Mouse (Mus musculus) spleen, adult 2 months (tissue): ENCODE results near the gene Gm21833. TPM values are rescaled to one million over a fixed set of nuclear protein-coding genes. Genes with fewer than 3 reads are reported as not detected.
"Not testable (repeated sequence)": the region's sequence is repeated elsewhere in the genome, so short reads cannot be mapped to it uniquely, and the experiment has no call there.

Experiments
- DNase-seq, 2 experiments: peaks; one replicate each; pipeline versions ENCODE4 v3.0.0 to v3.0.0-alpha.2; 2012 to 2021; ENCODE audit warnings: low spot score in 2 of 2, low read depth in 1 of 2
- H3K27ac ChIP-seq: fragments of 200-500 bp; 2 replicates; pipeline ENCODE4 v1.5.1; 2012; ENCODE audit warnings: low read length, inconsistent platforms; ENCODE audit not compliant: insufficient read depth
- H3K27me3 ChIP-seq: fragments of 200-500 bp; 2 replicates; pipeline ENCODE4 v1.6.1; 2012; ENCODE audit warnings: mild to moderate bottlenecking, moderate library complexity, low read length, inconsistent platforms; ENCODE audit not compliant: control insufficient read depth, insufficient read depth
- H3K36me3 ChIP-seq: fragments of 200-500 bp; 2 replicates; pipeline ENCODE4 v1.6.1; 2012; ENCODE audit warnings: mild to moderate bottlenecking, low read length, inconsistent platforms; ENCODE audit not compliant: control insufficient read depth, insufficient read depth
- H3K4me1 ChIP-seq: fragments of 200-500 bp; 2 replicates; pipeline ENCODE4 v1.6.1; 2011; ENCODE audit warnings: inconsistent platforms; ENCODE audit not compliant: control insufficient read depth, insufficient read depth, insufficient read length
- H3K4me3 ChIP-seq: fragments of 200-500 bp; 2 replicates; pipeline ENCODE4 v1.5.1; 2011; ENCODE audit warnings: mild to moderate bottlenecking, inconsistent platforms; ENCODE audit not compliant: insufficient read depth, insufficient read length; ENCODE audit errors: extremely low read depth
- CTCF ChIP-seq: fragments of 200-500 bp; IDR thresholded peaks from 2 replicates; pipeline ENCODE4 v1.5.1; 2011; ENCODE audit warnings: mild to moderate bottlenecking, inconsistent platforms; ENCODE audit not compliant: insufficient read depth, insufficient read length, insufficient replicate concordance; ENCODE audit errors: extremely low read depth
- POLR2A ChIP-seq: fragments of 200-500 bp; IDR thresholded peaks from 2 replicates; pipeline ENCODE4 v1.6.1; 2011; ENCODE audit warnings: low read depth, low read length, inconsistent platforms
- WGBS: fragments of 180-500 bp; shearing (Covaris S2); methylation state at CpG from one replicate; pipeline ENCODE4 v1.1.7; 2018; 5-methylcytosine and 5-hydroxymethylcytosine counted together
- polyA plus RNA-seq: library from polyadenylated mRNA; depleted of rRNA; stranded (reverse); fragments of >200 nt; gene quantifications from 2 replicates; pipeline ENCODE4 v1.2.3, GENCODE M21; 2012; rRNA removed

Gm21833 gene
- not detected in 2 replicates for polyA plus RNA-seq

DNA sequence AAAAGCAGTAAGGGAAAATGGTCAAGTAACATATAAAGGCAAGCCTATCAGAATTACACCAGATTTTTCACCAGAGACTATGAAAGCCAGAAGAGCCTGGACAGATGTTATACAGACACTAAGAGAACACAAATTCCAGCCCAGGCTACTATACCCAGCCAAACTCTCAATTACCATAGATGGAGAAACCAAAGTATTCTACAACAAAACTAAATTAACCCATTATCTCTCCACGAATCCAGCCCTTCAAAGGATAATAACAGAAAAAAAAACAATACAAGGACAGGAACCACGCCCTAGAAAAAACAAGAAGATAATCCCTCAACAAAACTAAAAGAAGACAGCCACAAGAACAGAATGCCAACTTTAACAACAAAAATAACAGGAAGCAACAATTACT lies at the start of gene Gm21833:
Gm21833 (plus strand) TSS at position 301 of the 400 bp plus-strand sequence.
- not testable (repeated sequence) for H3K36me3 ChIP-seq, H3K4me3 ChIP-seq, H3K4me1 ChIP-seq, H3K27me3 ChIP-seq, H3K27ac ChIP-seq, DNase-seq
- WGBS = 87% methylated on average over 2 of the region's 2 CpGs

DNA sequence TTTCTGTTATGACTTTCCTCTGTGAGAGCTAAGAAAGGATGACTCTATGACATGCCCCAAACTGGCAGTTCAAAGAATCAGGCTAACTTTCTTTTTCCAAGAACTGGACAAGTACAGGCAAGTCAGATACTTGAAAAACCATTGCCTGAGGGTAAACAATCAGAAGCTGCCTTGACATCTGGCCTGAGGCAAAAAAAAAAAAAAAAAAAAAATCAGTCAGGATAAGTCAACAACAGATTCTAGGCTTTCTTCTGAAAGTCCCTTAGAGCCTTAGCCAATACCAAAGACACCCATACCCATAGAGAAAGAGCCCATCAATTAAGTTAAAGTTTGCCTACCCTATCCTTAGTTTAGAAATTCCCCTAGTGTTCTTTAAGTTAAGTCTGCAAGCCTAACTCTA lies 38.7 kb upstream of the Gm21833 start:
- H3K27ac ChIP-seq = no peak overlapping the region
- H3K4me1 ChIP-seq = no peaks in the 10 kb centered on the region
- no peaks in the 10 kb centered on the region for H3K27me3 ChIP-seq
- H3K36me3 ChIP-seq = no peaks in the 10 kb centered on the region
- TF ChIP-seq POLR2A = no peak
- TF ChIP-seq CTCF = no peak
- no peak for DNase-seq
- H3K4me3 ChIP-seq = no peak overlapping the region

DNA sequence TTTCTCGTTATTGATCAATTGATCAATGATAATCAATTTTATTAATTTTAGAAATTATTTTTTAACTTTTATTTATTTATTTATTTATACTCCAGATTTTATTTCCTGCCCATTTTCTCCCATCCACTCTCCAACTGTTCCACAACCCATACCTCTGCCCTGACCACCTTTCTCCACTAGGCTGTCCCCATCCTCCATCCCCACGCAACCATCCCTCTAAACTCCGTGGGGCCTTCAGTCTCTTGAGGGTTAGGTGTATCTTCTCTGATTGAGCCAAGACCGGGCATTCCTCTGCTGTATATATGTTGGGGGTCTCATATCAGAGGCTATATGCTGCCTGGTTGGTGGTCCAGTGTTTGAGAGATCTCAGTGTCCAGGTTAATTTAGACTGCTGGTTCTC lies 31.7 kb upstream of the Gm21833 start:
- Histone ChIP-seq H3K27ac (no peak overlapping the region), H3K27me3 (no peaks in the 10 kb centered on the region), H3K36me3 (no peaks in the 10 kb centered on the region), H3K4me1 (no peaks in the 10 kb centered on the region), H3K4me3 (no peak overlapping the region)
- TF ChIP-seq POLR2A (no peak), CTCF (no peak)
- WGBS = 78% methylated on average over 4 of the region's 4 CpGs
- DNase-seq = no peak

DNA sequence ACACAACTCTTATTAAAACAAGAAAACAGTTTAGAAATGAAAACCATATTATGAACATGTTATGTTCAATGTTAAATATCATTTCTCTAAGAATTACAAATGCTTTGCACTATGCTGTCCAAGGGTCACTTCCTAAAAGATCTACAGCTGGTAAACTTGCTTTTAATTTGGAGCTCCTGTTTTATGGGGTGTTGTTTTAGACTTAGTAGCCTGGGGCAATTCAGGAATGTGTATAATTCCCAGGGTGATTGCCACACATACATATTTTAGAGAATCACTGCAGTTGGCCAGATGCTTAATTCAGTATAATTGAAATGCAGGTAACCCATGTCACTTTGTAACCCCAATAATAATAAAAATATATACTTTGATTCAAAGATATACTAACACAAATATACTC lies 12.9 kb upstream of the Gm21833 start:
- Histone ChIP-seq H3K36me3 (no peaks in the 10 kb centered on the region), H3K4me1 (no peaks in the 10 kb centered on the region), H3K27me3 (no peaks in the 10 kb centered on the region), H3K4me3 (no peak overlapping the region), H3K27ac (no peak overlapping the region)
- DNase-seq = no peak
- TF ChIP-seq CTCF (no peak), POLR2A (no peak)

DNA sequence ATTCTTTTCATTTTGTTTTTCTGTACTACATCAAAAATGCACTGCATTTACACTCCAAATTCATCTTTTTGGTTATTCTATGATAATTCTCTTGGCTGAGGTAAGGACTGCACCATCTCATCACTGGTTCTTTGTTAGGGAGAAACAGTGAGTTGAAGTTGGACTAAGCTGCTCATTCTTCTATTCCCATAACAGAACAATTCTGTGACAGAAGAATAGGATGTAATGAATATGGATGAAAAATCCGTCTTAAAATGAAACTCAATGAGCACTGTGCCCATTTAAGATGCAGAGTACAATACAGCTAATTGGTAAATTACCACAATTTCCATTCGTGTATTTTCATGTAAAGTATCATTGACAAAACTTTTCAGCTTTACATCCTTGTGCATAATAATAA lies 11.6 kb upstream of the Gm21833 start:
- no peaks in the 10 kb centered on the region for H3K36me3 ChIP-seq

DNA sequence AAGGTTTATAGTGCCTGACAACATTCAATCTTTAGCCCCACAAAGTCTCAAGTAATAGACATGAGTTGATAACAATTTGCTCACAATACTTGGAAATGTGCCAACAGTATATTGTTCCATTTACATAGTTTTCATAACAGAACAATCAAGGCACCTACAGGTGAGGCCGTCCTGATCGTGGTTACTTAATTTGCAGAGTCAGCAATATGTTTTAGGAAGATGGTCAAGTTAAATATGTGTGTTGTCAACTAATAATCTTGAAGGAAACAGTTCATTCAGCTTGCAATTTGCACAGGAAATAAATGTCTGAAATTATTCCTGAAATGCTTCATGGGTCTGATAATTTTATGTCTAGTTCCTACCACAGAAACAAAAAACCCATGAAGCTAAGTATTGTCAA lies 27.6 kb downstream of the Gm21833 start:
- Histone ChIP-seq H3K27me3 (no peaks in the 10 kb centered on the region), H3K4me3 (no peak overlapping the region), H3K36me3 (no peaks in the 10 kb centered on the region), H3K27ac (no peak overlapping the region), H3K4me1 (no peaks in the 10 kb centered on the region)
- TF ChIP-seq CTCF = no peak
- TF ChIP-seq POLR2A = no peak
- WGBS = 79% methylated on average over 2 of the region's 2 CpGs
- DNase-seq = no peak

More for the DNA sequence above, 11.6 kb upstream of the Gm21833 start:
- no peaks in the 10 kb centered on the region for H3K4me1 ChIP-seq
- no peak for DNase-seq
- no peaks in the 10 kb centered on the region for H3K27me3 ChIP-seq
- H3K4me3 ChIP-seq = no peak overlapping the region
- H3K27ac ChIP-seq = no peak overlapping the region
- TF ChIP-seq CTCF (no peak), POLR2A (no peak)
- WGBS = 73% methylated on average over 2 of the region's 2 CpGs

DNA sequence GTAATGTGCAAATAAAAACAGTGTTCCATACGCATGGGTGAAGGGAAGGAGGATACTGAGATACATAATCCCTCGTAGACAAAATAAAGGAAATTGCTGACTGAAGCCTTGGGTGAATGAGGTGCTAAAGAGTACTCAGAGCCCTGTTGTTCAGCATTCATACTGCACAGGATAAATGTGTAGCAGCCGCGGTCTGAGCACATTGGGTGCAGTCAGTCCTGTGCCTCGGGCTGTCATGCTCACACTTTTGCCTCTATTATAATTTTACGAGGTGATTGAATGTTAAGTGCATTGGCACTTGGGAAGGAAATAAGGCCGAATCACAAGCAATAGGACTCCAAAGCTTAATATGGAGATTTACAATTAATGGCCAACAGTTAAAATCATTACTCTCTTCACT lies 36.4 kb downstream of the Gm21833 start:
- Histone ChIP-seq H3K27me3 (no peaks in the 10 kb centered on the region), H3K27ac (no peak overlapping the region), H3K4me3 (no peak overlapping the region), H3K36me3 (no peaks in the 10 kb centered on the region), H3K4me1 (no peaks in the 10 kb centered on the region)
- 88% methylated on average over 7 of the region's 7 CpGs for WGBS
- no peak for DNase-seq
- TF ChIP-seq CTCF (no peak), POLR2A (no peak)
